Mouse (Mus musculus) T-helper 17 cell (primary cell): ENCODE measurements around the gene Slc16a14.

ENCODE experiments used
- in situ Hi-C, 2 experiments: fragments of 300-600 bp; cut with MboI, MseI; formaldehyde crosslinking; loops; 1 replicate in 1 of 2; 2 replicates in 1 of 2; pipeline ENCODE4 v1.15.1; 2025; ENCODE audit warnings: high pct_unique_total_duplicates in 2 of 2

Slc16a14 gene

DNA sequence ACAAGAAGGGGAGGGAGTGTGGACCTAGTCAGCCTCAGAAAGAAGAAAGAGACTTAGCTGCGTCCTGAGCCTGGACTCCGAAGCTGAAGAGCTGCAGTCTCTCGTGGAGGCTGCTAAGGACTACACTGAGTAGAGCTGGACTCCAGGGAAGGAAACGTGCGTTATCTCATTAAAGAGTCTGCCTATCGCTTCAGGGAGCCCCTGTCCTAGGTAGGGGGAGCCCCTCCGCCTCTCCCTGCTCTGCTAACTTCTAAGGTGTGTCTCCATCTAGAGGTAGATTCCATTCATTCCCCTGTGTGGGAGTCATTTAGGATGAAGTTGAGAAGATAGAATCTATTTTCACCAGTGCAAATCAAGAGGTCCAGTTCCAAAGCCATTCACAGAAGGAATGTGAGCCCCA, 65.4 kb downstream of the Slc16a14 start:
- in situ Hi-C loops = no loop called here

DNA sequence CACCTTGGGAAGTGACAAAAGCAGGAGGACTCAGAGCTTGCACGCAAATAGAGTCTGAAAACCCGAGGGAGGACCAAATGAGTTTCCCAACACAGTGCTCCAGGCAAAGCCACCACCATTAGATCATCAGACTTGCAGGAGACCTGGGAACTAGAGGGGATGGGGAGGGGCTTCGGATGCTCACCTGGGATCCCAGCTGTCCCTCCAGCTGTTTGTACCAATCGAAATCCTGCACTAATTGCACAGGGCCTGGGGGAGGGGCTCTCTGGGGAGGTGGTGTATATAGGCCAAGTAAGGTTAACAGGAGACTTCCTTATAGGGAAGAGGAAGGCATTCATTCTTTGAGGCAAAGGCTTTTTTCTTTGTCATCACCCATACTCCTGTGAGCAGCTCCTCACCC, 66.1 kb downstream of the Slc16a14 start:
- in situ Hi-C loops = no loop called here

DNA sequence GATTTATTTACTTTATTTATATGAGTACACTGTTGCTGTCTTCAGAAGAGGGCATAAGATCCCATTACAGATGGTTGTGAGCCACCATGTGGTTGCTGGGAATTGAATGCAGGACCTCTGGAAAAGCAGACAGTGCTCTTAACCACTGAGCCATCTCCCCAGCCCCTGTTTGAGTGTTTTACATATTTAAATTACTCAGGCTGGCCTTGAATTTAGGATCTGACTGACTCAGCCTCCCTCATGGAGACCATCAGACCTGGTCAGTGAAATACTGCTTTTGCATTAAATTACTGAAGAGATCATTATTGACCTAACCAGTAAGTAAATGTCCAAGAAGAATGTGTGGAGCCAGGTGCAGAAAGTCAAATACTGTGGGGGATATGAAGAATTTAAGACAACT, 66.6 kb downstream of the Slc16a14 start:
- in situ Hi-C loops = no loop called here

DNA sequence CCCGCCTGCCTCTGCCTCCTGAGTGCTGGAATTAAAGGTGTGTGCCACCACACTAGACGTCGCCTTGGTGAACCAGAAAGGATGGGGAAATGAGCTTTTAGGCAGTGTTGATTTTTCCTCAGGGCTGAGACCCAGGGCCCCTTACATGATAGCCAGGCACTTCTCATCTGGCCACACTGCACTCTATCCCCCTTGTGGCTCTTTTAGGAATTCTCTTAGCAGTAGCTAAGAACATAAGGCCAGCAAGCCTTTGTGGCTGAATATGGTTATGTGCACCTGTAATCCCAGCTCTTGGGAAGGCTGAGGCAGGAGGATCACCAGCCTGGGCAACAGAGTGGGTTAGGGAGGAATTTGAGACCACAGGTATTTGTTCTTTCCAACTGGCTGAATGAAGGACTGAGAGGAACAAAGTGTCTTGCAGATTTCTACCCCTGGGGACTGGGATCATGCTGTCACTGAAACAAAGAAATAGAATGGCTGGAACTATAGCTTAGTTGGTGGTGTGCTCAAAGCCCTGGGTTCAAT, 68.2 kb downstream of the Slc16a14 start:
- in situ Hi-C loops = no loop called here

DNA sequence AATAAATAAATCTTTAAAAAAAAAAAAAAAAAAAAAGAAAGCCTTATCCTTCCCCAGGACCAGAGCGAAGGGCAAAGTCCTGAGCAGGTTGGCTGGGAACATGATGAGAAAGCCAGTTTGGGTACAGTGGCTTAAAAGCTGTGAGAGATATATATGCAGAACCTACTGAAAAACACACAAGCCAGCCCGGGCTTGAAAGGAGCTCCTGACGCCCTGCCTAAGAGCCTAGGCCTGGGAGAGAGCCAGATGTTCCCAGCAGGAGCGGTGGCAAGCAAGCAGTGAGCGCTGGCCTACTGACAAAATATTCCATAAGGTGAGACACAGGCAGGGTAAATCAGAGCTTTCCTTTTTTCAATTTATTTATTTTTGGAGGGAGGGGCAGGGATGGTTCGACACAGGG, 68.7 kb downstream of the Slc16a14 start:
- in situ Hi-C loops = no loop called here

DNA sequence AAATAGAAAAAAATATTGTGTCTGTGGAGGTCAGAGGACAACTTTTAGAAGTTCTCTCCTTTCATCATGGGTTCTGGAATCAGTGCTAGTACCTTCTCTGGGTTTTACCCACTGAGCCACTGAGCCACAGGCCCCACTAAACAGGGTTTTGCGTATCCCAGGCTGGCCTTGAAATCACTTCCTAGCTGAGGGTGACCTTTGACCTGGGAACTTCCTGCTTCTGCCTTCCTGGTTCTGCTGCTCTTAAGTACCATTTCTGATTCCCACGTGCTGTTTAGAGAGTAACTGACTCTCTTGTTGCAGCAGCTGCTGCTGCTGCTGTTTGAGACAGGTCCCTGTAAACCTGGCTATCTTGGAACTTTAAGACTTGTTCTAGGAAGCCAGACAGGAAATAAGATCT, 70.3 kb downstream of the Slc16a14 start:
- in situ Hi-C loops = no loop called here

DNA sequence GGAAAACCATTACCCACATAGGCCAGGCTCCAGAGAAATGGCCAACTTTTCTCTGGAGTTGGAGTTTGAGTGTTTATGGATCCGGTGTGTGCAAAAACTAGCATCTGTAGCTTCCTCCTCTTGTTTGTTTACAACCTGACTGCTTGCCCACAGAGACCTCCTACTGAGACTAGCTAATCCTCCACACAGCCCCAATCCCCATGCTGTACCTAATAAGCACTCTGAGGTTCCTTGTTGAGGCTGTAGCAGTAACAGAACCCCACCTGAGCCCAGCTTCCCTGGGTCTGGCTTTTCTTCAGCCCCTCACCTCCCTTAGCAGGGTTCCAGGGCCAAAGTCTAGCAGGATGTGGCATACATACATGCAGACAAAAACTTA, 73.7 kb downstream of the Slc16a14 start:
- in situ Hi-C loops = no loop called here

DNA sequence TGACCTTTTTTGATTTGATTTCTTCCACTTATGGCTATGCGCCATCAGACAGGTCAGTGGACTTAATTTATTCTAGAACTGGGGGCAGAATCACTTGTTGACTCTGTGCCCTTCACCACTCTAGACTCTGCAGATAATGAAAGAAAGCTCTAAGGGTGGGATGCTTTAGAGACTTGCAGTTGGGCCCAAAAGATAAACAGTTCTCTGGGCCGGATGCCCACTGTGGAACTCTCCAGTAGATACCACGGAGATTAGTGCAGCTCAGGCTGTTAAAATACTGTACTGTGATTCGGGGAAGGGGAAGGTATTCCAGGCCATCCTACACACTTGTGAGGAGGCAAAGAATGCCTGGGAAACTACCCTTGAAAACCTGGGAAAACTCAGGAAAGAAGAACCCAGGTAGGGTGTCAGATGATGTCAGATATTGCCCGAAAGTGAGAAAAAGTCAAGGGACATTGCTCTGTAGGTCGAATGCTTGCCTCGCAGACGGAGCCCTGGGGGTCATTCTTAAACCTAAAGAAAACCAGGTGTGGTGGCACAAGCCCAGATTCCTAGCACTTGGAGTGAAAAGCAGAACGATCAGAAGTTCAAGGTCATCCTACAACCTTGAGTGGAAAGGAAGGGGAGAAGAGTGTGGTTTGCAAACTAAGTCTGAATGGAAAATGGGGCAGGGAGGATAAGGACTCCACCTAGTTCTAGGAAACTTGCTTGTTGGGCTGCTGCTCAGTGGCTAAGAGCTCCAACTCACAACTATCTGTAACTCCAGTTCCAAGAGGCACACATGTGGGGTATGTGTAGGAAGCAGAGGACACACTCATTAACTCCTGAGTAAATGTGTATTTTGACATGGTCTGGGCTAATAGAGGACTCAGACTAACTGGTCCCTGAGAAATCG, 74.3 kb downstream of the Slc16a14 start:
- in situ Hi-C loops = no loop called here

DNA sequence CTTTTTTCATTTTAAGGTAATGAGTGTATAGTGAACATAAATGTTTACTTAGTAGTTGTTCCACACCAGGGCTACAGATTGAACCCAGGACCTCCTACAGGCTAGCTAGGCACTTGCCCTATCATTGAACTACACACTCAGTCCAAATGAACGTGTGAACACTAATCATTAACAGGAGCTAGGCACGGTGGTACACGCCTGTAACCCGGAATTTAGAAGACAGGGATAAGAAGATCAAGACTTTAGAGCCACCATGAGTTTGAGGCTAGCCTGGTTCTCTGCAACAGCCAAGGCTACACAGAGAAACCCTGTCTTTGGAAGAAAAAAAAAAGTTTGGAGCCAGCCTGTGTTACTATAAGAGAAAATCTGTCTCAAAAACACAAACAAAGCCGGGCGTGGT, 75.3 kb downstream of the Slc16a14 start:
- in situ Hi-C loops = no loop called here
